Mouse (Mus musculus): ENCODE measurements around the gene Stk17b.
"Not testable (repeated sequence)": the region's sequence is repeated elsewhere in the genome, so short reads cannot be mapped to it uniquely, and the experiment has no call there.

Gene Stk17b

DNA sequence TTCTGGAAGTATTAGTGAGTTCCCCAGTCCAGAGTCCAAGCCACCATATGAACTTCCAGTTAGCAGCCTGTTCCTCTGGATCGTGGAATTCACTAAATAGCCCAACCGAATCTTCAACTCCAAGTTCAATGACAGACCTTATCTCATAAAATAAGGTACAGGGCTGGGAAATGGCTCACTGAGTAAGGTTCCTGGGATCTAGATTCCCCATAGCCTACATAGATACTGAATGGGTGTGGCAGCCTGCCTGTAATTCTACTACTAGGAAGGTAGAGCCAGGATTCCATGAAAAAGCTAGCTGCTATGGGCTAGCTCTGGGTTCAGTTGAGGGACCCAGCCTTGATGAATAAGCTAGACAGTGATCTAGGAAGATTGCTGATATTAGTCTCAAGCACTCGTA, 48.4 kb downstream of the Stk17b start:
- H3K36me3 ChIP-seq (ENCODE audit: insufficient read depth, low read length), result no peaks in the 10 kb centered on the region
- TF ChIP-seq CTCF (conservative IDR thresholded peaks at IDR 0.05; ENCODE audit: low read length) (no peak), POU5F1 (IDR thresholded peaks at IDR 0.05; ENCODE audit: borderline replicate concordance, low read length) (no peak), NANOG (IDR thresholded peaks at IDR 0.05; ENCODE audit: borderline replicate concordance, low read length) (no peak)
- no peak overlapping the region for H3K4me3 ChIP-seq (replicated peaks; ENCODE audit: low read length)
- no peaks in the 10 kb centered on the region for H3K9me3 ChIP-seq (ENCODE audit: low read length)
- no peaks in the 10 kb centered on the region for H3K4me1 ChIP-seq (replicated peaks; ENCODE audit: low read depth, low read length)
- H3K27me3 ChIP-seq (ENCODE audit: insufficient read depth, low read length), result no peaks in the 10 kb centered on the region

DNA sequence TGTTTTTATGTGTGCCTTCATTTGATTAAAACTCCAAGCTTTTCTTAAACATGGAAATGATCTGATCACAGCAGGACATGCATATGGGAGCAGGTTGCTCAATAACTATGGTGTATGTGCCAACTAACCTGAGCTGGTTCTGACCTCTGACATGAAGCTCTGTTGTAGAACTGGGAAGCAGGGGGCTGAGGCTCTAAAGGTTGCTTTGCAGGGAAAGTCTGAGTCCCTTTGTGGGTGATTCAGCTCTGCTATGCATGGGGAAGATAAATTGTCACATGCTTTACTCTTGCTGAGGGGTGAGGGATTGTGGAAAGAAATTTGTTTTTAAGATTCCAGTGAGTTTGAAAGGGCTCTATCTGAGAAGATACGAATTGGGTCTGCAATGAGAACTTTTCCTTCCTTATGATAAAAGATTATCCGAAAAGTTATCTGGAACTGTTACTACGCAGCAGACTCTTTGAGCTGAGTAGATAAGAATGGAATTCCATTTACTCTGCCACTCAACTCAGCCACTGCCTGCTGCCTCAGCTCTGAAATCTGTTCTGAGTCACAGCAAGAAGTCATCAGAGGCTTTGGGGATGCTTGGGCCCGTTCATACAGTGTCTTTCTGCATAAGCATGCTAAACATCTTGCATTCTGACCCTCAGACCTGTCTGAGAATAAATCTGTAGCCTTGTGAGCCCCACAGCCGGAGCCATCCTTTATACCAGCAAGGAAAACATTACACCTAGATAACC, 56.4 kb downstream of the Stk17b start:
- H3K4me1 ChIP-seq (replicated peaks; ENCODE audit: low read depth, low read length), result no peaks in the 10 kb centered on the region
- H3K9me3 ChIP-seq (ENCODE audit: low read length), result peaks cover 11% of the 10 kb centered on the region; the same call in 1 of the 2 replicates
- no peaks in the 10 kb centered on the region for H3K27me3 ChIP-seq (ENCODE audit: insufficient read depth, low read length)
- no peaks in the 10 kb centered on the region for H3K36me3 ChIP-seq (ENCODE audit: insufficient read depth, low read length)
- H3K4me3 ChIP-seq (replicated peaks; ENCODE audit: low read length), result no peak overlapping the region
- TF ChIP-seq POU5F1 (IDR thresholded peaks at IDR 0.05; ENCODE audit: borderline replicate concordance, low read length) (no peak), NANOG (IDR thresholded peaks at IDR 0.05; ENCODE audit: borderline replicate concordance, low read length) (no peak), CTCF (conservative IDR thresholded peaks at IDR 0.05; ENCODE audit: low read length) (no peak)

DNA sequence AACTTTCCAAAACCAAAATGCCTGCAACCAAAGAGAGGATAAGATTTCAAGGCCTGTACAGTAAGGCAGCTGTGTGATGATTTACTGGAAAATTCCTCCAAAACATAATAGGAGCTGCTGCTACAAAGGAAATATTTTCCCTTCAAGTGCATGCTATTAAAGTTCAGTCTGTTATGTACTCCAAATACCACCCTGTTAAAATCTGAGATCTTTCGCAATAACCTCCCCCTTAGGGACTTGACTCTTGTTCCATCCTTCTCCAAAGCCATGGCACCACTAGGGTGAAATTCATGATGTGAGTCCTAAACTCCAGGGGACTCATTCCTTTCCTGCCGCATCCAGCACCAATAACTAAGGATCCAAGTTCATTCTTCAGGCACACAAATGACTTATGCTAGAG, 58.1 kb downstream of the Stk17b start:
- Histone ChIP-seq H3K4me1 (replicated peaks; ENCODE audit: low read depth, low read length) (no peaks in the 10 kb centered on the region), H3K36me3 (ENCODE audit: insufficient read depth, low read length) (no peaks in the 10 kb centered on the region), H3K27me3 (ENCODE audit: insufficient read depth, low read length) (no peaks in the 10 kb centered on the region), H3K9me3 (ENCODE audit: low read length) (peaks cover 16% of the 10 kb centered on the region; the same call in 1 of the 2 replicates), H3K4me3 (replicated peaks; ENCODE audit: low read length) (no peak overlapping the region)
- TF ChIP-seq NANOG (IDR thresholded peaks at IDR 0.05; ENCODE audit: borderline replicate concordance, low read length), result no peak

DNA sequence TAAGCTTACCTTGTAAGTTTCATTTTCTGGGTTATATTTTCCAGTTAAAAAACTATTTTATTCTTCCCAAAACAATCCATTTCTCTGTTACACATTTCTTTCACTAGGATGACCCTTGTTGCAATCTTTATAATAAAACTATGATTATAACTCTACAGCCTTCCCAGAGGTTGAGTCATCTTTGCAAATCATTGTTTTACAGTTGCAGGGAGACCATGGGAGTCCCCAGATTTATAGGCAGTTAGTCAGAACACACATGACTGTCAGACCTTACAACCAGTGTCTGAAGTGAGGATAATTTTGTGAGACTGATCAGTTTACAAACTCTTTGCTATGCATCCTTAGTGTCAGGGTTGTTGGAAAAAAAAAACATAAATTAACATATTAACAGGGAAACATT, 63.7 kb downstream of the Stk17b start:
- H3K9me3 ChIP-seq (ENCODE audit: low read length), result peaks cover 29% of the 10 kb centered on the region
- no peaks in the 10 kb centered on the region for H3K27me3 ChIP-seq (ENCODE audit: insufficient read depth, low read length)
- no peaks in the 10 kb centered on the region for H3K4me1 ChIP-seq (replicated peaks; ENCODE audit: low read depth, low read length)
- no peaks in the 10 kb centered on the region for H3K36me3 ChIP-seq (ENCODE audit: insufficient read depth, low read length)
- TF ChIP-seq POU5F1 (IDR thresholded peaks at IDR 0.05; ENCODE audit: borderline replicate concordance, low read length), result no peak
- no peak overlapping the region for H3K4me3 ChIP-seq (replicated peaks; ENCODE audit: low read length)

DNA sequence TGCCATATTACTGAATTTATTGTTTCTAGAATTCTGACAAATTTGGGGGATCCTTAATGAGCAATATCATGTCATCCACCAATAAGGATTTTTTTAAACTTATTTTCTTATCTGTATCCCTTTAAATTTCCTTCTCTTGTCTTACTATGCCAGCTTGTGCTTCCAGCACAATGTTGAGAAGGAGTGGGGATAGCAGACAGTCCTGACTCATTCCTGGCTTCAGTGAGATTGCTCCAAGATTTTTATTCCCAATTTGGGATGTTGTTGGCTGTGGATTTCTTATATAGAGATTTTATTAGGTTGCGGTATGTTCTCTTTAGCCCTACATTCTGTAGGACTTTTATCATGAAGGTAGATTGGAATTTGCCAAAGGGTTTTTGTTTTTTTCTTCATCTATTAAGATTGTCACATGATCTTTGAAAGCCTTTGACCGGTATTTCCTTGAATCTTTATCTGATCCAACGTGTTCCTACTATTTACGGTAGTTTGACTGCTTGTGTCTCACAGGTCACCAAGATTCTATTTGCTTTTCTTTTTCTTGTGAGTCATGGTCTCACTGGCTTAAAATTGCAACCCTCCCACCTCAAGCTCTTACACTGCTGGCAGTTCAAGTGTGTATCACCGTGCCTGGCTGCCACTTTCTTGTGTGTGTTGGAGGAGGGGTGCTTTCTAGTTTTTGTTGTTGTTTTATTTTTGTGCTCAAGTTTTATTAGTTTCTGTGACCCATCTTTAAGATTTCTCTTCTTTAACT, 64.2 kb downstream of the Stk17b start:
- H3K4me3 ChIP-seq (replicated peaks; ENCODE audit: low read length), result no peak overlapping the region
- no peak for TF ChIP-seq CTCF (conservative IDR thresholded peaks at IDR 0.05; ENCODE audit: low read length)
- peaks cover 29% of the 10 kb centered on the region for H3K9me3 ChIP-seq (ENCODE audit: low read length)
- no peaks in the 10 kb centered on the region for H3K27me3 ChIP-seq (ENCODE audit: insufficient read depth, low read length)
- H3K36me3 ChIP-seq (ENCODE audit: insufficient read depth, low read length), result no peaks in the 10 kb centered on the region
- H3K4me1 ChIP-seq (replicated peaks; ENCODE audit: low read depth, low read length), result no peaks in the 10 kb centered on the region

DNA sequence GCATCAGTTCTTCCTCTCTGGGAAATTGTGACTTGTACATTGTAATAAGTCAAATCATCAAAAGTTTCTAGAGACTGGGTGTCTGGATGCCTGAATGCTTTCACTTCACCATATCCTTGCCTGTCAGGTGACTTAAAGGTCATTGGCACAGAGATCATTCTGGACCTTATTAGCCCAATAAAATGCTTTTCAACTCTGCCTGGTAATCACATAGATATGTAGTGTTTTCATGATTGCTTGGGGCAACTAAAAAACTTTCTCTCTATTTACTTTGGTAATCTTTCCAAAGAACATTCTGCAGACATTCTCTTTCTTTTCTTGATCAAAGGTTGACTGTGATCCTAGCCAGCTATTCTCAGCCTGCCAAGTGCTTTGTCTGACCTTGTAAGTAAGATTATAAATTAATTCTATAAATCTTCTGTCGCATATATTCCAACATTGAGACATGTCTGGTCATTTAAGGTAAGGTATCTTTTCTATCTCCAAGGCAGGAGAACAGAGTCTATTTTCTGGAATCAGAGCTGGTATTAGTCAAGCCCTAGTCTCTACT, 69.0 kb downstream of the Stk17b start:
- no peaks in the 10 kb centered on the region for H3K36me3 ChIP-seq (ENCODE audit: insufficient read depth, low read length)
- no peak overlapping the region for H3K4me3 ChIP-seq (replicated peaks; ENCODE audit: low read length)
- TF ChIP-seq CTCF (conservative IDR thresholded peaks at IDR 0.05; ENCODE audit: low read length) (no peak), NANOG (IDR thresholded peaks at IDR 0.05; ENCODE audit: borderline replicate concordance, low read length) (no peak), POU5F1 (IDR thresholded peaks at IDR 0.05; ENCODE audit: borderline replicate concordance, low read length) (no peak)

DNA sequence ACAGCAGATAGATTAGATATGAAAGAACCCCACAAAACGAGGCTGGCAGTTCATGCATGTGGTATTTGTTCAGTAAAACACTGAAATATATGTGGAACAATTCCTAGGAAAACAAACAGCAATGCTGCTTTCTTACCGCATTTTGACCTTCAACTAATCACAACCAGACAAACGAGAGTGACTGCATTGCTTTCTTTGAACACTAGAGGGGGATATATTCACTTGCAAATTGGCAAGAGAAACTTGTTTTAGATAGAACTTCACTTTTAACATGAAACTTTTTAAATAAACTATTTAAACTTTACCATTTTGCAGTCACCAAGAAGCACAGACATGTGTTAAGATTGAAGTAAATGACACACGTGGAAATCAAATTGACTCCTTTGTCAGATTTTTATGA, 69.6 kb downstream of the Stk17b start:
- Histone ChIP-seq H3K4me1 (replicated peaks; ENCODE audit: low read depth, low read length) (peaks cover 6% of the 10 kb centered on the region; the same call in 1 of the 2 replicates), H3K4me3 (replicated peaks; ENCODE audit: low read length) (no peak overlapping the region), H3K27me3 (ENCODE audit: insufficient read depth, low read length) (no peaks in the 10 kb centered on the region), H3K9me3 (ENCODE audit: low read length) (peaks cover 19% of the 10 kb centered on the region), H3K36me3 (ENCODE audit: insufficient read depth, low read length) (no peaks in the 10 kb centered on the region)
- peak; percentile 83 for TF ChIP-seq CTCF (conservative IDR thresholded peaks at IDR 0.05; ENCODE audit: low read length)
- no peak for TF ChIP-seq POU5F1 (IDR thresholded peaks at IDR 0.05; ENCODE audit: borderline replicate concordance, low read length)

More for the DNA sequence above, 69.0 kb downstream of the Stk17b start:
- peaks cover 3% of the 10 kb centered on the region; the same call in 1 of the 2 replicates for H3K4me1 ChIP-seq (replicated peaks; ENCODE audit: low read depth, low read length)
- no peaks in the 10 kb centered on the region for H3K27me3 ChIP-seq (ENCODE audit: insufficient read depth, low read length)
- peaks cover 24% of the 10 kb centered on the region for H3K9me3 ChIP-seq (ENCODE audit: low read length)

DNA sequence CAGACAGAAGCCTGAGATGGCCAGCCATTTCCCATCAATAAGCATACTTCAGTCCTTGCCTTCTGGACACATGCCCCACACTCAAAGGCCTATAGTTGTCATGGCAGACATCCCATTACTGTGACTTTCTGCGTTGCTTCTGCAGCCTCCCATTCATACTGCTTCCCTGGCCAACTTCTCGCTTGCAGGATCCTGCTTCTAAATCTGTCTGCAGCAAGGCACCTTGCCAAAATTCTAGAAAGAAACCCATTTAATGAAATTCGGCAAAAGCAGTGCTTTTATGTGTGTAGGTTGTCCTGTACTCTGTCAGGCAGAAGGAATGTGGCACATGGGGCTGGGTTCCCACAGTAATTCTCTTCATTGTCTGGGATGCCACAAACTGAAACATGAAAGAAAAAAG, 71.6 kb downstream of the Stk17b start:
- H3K27me3 ChIP-seq (ENCODE audit: insufficient read depth, low read length); H3K36me3 ChIP-seq (ENCODE audit: insufficient read depth, low read length); H3K4me3 ChIP-seq (replicated peaks; ENCODE audit: low read length); H3K9me3 ChIP-seq (ENCODE audit: low read length); H3K4me1 ChIP-seq (replicated peaks; ENCODE audit: low read depth, low read length): not testable (repeated sequence)

DNA sequence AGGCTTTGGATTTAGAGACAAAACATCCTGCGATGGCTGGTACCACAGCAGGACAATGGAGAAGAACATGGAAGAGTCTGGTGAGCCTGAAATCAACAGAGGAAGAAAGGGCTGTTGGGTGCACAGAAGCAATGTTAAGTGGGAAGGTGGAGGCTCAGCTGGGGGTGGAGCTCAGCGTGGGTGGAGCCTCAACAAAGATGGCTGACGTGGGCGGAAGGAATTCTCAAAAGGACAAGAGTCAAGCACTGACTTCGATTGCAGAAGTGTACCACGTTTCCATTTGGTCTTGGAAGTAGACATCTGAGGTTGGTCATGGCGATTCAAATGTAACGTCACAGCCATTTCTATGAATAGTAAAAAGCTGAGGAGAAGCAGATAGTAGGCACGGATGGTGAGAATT, 74.0 kb downstream of the Stk17b start:
- H3K9me3 ChIP-seq (ENCODE audit: low read length), result no peaks in the 10 kb centered on the region

DNA sequence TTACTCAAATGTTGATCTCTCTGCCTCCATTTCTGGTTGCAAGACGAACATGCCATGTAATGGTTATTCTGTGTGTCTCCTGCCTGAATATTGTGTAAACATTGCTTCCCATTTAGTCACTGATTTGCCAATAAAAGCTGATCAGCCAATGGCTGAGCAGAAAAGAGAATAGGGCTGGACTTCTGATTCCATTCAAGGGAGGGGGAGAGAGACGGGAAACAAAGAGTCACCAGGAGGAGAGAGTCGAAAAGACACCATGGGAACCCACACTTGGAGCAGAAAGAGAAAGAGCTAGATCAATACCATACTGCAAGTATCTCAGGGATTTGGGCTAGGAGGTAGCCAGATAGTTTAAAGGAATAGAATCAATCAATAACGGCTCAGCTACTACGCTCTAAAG, 75.4 kb downstream of the Stk17b start:
- not testable (repeated sequence) for H3K27me3 ChIP-seq (ENCODE audit: insufficient read depth, low read length); H3K9me3 ChIP-seq (ENCODE audit: low read length); H3K4me3 ChIP-seq (replicated peaks; ENCODE audit: low read length); H3K36me3 ChIP-seq (ENCODE audit: insufficient read depth, low read length)
- peaks cover 16% of the 10 kb centered on the region for H3K4me1 ChIP-seq (replicated peaks; ENCODE audit: low read depth, low read length)

More for the DNA sequence above, 74.0 kb downstream of the Stk17b start:
- H3K27me3 ChIP-seq (ENCODE audit: insufficient read depth, low read length), result no peaks in the 10 kb centered on the region
- H3K4me3 ChIP-seq (replicated peaks; ENCODE audit: low read length), result no peak overlapping the region
- no peaks in the 10 kb centered on the region for H3K36me3 ChIP-seq (ENCODE audit: insufficient read depth, low read length)
- no peak for TF ChIP-seq POU5F1 (IDR thresholded peaks at IDR 0.05; ENCODE audit: borderline replicate concordance, low read length)
- TF ChIP-seq CTCF (conservative IDR thresholded peaks at IDR 0.05; ENCODE audit: low read length), result no peak
- no peak for TF ChIP-seq NANOG (IDR thresholded peaks at IDR 0.05; ENCODE audit: borderline replicate concordance, low read length)
- peaks cover 13% of the 10 kb centered on the region for H3K4me1 ChIP-seq (replicated peaks; ENCODE audit: low read depth, low read length)

All from E14TG2a.4 (cell line).